Mouse (Mus musculus) ovary, postnatal 14 days (tissue): ENCODE data around the gene Fam83f.
A peak's percentile ranks its signal among the peaks of the same experiment; 100 is the strongest.
"Not testable (repeated sequence)": the region's sequence is repeated elsewhere in the genome, so short reads cannot be mapped to it uniquely, and the experiment has no call there.

Experiments used
- DNase-seq: peaks from one replicate; pipeline ENCODE4 v3.0.0; 2022; ENCODE audit warnings: low spot score

Gene Fam83f

GRCm38 (mm10) chr15:80705828-80706549 lies 34.3 kb downstream of the Fam83f start:
- DNase-seq: peak; percentile 78

DNA sequence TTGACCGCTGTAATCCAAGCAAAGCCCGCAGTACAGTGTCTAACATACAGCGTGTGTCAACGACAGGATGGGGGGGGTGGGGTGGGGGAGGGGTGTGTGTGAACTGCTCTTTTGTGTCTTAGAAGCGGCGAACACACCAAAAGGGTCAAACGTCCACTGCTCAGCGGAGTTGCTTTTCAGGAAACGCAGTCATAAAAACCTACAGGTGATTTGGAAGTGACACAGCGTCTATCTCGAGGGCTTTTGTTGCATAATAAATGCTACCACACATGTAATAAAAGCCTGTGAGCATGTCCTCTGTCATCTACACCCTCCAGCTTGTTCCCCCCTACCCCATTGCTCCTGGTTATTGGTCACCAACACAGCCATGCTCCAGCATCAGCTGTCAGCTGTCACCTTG lies 34.9 kb downstream of the Fam83f start:
- DNase-seq: no peak

- DNase-seq: peak; percentile 56
These were observed 35.4 kb downstream of the Fam83f start for GRCm38 (mm10) chr15:80707088-80707487.

GRCm38 (mm10) chr15:80709593-80709992 lies 37.9 kb downstream of the Fam83f start:
- peak; percentile 26 for DNase-seq

DNA sequence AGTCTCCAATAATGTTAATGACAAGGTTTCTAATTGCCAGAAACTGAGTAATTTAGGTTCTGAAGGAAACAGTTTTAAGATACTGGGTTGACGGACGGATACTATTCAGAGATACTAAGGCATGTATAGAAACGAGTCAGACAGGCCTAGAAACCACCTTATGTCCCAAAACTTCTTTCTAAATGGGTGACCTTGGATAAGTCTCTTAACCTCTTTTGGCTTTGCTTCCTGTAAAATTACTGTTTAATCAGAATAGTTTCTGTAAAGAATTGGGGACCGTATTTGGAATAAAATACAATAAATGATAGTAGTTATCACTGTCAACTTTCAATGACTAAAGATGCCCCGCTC lies 38.6 kb downstream of the Fam83f start:
- DNase-seq: no peak

- peak; percentile 96 for DNase-seq
These were observed 39.1 kb downstream of the Fam83f start, which contains the start of gene Tnrc6b for GRCm38 (mm10) chr15:80710608-80711363. Tnrc6b (plus strand) TSS chr15:80711313.

GRCm38 (mm10) chr15:80711401-80712151 lies 39.9 kb downstream of the Fam83f start:
- DNase-seq: peak; percentile 39

DNA sequence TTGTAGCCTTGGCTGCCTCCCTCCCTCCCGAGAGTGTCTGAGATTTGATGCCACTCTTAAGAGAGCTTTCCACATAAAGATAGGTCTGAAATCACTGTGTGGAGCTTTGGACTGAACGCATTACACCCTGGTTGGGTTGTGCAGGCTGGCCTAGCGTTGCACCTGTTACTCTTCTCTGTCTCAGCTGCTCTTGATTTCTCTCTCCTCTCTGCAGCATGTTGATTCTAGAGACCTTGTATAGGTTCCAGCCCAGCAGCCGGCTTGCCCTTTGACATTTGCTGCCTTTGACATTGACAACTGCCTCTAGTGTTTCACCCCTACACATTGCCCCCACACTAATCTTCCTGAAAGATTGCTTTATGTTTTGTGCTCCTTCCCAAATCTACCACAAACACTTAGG lies 42.7 kb downstream of the Fam83f start:
- DNase-seq: no peak

GRCm38 (mm10) chr15:80716631-80717135 lies 45.0 kb downstream of the Fam83f start:
- no peak for DNase-seq

- no peak for DNase-seq
These were observed 45.8 kb downstream of the Fam83f start for GRCm38 (mm10) chr15:80717431-80717830.

DNA sequence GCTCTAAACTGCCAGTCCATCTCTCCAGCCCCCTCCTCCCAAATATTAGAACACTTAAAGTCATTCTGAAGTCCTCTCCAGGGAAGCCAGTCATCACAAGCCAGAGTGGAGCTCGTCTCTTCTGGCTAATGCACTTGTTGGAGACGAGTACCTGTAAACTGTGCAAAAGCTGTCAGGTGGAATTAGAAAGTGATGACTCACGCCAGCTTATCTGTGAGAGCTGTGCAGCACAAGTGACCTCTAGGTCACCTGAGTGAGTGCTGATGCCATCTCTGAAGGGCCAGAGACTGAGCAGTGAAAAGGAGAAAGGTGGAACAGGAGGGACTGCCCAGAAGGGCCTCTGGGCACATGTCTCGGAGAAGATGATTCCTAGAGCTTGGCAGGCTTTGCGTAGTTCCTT lies 48.6 kb downstream of the Fam83f start:
- DNase-seq: no peak

DNA sequence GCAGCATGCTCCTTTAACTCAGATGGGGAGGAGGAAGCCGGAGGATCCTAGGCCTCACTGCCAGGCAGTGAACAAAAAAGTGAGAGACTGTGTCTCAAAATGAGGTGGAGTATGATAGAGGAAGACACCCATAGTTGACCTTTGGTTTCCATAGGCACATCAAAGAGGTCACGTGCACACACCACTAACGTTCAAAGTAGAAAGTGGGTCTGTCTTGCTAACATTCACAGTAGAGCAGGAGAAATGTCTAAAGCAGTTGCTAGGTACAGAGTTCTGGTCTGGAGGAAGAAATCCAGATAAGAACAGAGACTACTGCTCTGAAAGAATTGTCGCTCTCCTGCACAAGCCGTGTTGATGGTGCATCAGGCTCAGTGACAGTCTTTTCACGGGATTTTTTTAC lies 50.2 kb downstream of the Fam83f start:
- no peak for DNase-seq

- DNase-seq: no peak
These were observed 50.7 kb downstream of the Fam83f start for GRCm38 (mm10) chr15:80722366-80722765.

DNA sequence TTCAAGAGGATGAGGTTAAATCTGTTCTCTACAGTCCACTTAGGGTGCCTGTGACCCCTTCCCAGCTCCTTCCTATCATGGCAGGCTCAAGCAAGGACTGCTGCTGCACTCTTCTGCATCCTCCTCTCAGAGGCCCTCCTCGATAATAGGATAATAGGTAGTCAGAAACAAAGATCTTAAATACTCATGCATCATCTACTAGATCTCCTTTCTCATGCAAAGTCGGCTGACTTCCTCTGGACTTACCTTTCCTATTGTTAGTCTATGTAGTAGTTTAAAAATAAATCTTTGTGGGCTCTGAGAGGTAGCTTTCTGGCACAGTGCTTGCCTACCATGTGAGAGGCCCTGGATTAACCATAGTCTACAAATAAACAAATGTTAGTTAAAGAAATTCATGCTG lies 57.8 kb downstream of the Fam83f start:
- no peak for DNase-seq

DNA sequence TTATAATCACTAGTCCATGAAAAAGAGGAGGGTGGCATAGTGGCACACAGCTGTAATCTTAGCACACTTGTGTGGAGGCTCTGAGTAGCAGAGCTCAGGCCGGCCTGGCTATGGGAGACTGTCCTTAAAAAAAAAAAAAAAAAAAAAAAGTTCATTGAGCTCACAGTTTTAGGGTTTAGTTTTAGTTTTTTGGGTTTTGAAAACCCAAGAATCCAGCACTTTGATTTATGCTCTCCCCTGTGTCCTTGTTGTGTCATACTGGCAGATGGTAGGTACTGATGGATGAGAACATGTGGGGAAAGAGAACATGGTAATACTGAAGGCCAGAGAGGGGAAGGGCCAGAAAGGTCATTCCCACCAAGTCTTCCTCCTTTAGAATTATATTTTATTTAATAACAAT lies 59.4 kb downstream of the Fam83f start:
- DNase-seq: no peak

DNA sequence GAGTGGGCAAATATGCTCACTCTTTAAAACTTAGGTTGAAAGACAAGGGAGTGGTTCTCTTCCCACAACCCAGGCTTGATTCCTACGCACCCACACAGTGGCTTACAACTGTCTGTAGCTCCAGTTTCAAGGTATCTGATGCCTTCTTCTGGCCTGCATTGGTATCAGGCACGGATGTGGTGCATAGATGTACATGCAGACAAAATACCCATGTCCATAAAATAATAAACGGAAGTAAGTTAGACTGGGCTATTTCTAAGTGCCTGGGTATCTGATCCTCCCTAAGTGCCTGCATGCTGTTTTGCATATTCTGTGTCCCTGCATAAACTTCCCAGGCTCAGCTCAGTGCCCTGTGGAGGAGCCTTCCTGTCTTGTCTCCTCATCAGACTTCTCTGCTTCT lies 59.9 kb downstream of the Fam83f start:
- DNase-seq: no peak

DNA sequence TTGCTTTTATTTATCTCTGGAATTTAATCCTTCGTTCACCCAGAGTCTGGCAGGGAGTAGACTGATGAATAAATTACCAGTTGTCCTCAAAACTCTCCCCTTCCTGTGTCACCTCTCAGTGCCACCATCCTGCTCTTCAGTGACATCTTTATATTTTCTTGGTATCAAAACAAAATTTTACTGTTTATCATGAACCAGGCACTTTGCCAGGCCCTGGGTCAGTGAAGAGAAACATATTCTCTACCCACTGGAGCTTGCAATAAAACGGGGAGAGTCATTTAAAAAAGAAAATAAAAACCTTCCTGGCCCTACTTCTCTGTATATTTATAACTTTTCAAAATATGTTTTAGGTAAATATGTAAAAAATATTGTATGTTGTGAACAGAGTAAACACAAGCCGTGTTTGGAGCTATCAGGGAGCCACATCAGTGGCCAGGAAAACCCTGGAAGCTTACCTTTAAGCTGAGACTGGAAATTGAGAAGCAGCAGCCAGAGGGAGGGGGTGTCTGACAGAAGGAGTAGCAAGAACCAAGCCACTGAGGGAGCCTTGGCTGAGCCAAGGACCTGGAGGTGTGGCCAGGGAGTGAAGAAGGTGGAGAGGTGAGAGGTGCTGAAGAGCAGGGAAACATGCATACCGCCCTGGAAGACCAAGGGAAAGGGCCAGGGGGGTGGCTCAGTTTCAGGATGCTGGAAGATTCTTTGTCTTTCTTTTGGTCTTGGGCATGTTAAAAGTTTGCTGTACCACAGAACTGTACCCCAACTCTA lies 60.8 kb downstream of the Fam83f start:
- no peak for DNase-seq

DNA sequence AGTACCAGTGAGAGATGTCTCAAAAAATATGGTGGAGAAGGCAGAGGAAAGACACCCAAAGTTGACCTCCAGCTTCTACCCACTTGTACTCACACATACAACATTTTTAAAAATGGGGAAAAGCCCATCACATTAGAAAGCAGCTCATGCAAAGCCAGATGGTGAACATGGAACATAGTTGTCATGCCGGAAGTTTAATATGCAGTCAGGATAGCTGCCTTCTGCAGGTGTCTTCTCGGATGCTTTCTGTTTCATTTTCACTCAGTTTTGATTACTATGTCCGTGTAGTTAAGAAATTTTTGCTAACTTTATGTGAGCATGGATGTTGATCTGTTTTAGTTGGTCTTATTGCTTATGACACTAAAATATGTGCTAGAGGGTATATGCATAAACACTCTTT lies 63.7 kb downstream of the Fam83f start:
- no peak for DNase-seq

DNA sequence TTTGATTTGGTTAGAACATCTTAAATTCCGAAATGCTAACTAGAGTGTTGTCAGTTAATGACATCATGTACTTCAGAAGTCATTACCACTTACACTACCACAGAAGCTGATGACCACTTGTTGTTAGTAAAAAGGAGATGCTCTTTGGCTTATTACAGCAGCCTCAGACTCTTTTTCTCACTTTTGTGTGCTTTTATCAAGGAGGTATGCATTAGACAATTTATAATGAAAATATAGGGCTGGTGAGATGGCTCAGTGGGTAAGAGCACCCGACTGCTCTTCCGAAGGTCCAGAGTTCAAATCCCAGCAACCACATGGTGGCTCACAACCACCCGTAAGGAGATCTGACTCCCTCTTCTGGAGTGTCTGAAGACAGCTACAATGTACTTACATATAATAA lies 64.1 kb downstream of the Fam83f start:
- not testable (repeated sequence) for DNase-seq

- no peak for DNase-seq
These were observed 64.9 kb downstream of the Fam83f start for GRCm38 (mm10) chr15:80736553-80736952.

GRCm38 (mm10) chr15:80738244-80738643 lies 66.6 kb downstream of the Fam83f start:
- DNase-seq: no peak

GRCm38 (mm10) chr15:80739972-80740371 lies 68.3 kb downstream of the Fam83f start:
- DNase-seq: no peak
